Mouse (Mus musculus) forebrain, embryonic 13.5 days (tissue): ENCODE measurements around the gene E030030I06Rik. TPM values are rescaled to one million over a fixed set of nuclear protein-coding genes. Genes with fewer than 3 reads are reported as not detected.
A peak's percentile ranks its signal among the peaks of the same experiment; 100 is the strongest.
"Not testable (repeated sequence)": the region's sequence is repeated elsewhere in the genome, so short reads cannot be mapped to it uniquely, and the experiment has no call there.

Experiments
- ATAC-seq: fragments of 200-750 bp; cut with Nextera tagmentation; 2 replicates; pipeline ENCODE4 v1.8.0; 2017
- H3K27ac ChIP-seq: fragments of 300-500 bp; sonication (generic); 2 replicates; pipeline ENCODE4 v1.5.1; 2015; ENCODE audit warnings: inconsistent platforms, mild to moderate bottlenecking, moderate library complexity
- H3K27me3 ChIP-seq: fragments of 300-500 bp; sonication (generic); 2 replicates; pipeline ENCODE4 v1.6.1; 2015; ENCODE audit warnings: mild to moderate bottlenecking, inconsistent platforms
- H3K36me3 ChIP-seq: fragments of 300-500 bp; sonication (generic); 2 replicates; pipeline ENCODE4 v1.6.1; 2015; ENCODE audit warnings: mild to moderate bottlenecking, inconsistent platforms; ENCODE audit not compliant: poor library complexity, severe bottlenecking
- H3K4me1 ChIP-seq: fragments of 300-500 bp; sonication (generic); 2 replicates; pipeline ENCODE4 v1.6.1; 2015; ENCODE audit warnings: inconsistent platforms
- H3K4me2 ChIP-seq: fragments of 300-500 bp; sonication (generic); 2 replicates; pipeline ENCODE4 v1.6.1; 2015; ENCODE audit warnings: inconsistent platforms, mild to moderate bottlenecking, moderate library complexity
- H3K4me3 ChIP-seq: fragments of 300-500 bp; sonication (generic); 2 replicates; pipeline ENCODE4 v1.5.1; 2015; ENCODE audit warnings: mild to moderate bottlenecking, inconsistent platforms
- H3K9ac ChIP-seq: fragments of 300-500 bp; sonication (generic); 2 replicates; pipeline ENCODE4 v1.6.1; 2015; ENCODE audit warnings: mild to moderate bottlenecking, inconsistent platforms
- H3K9me3 ChIP-seq: fragments of 300-500 bp; sonication (generic); replicated peaks from 2 replicates; pipeline ENCODE4 v1.6.1; 2016; ENCODE audit warnings: inconsistent platforms
- WGBS: fragments of 180-500 bp; shearing (Covaris S2); methylation state at CpG from one replicate; pipeline ENCODE4 v1.1.7; 2015; 5-methylcytosine and 5-hydroxymethylcytosine counted together
- polyA plus RNA-seq: library from polyadenylated mRNA; unstranded; fragments of >200 nt; fragmentation: Nextera tagmentation; extraction: Ambion mirVana; gene quantifications from 2 replicates; pipeline ENCODE4 v1.2.1, GENCODE M21; 2015

The E030030I06Rik gene
- polyA plus RNA-seq, 1 experiment from 2014 or later: 8.9 TPM

GRCm38 (mm10) chr10:22163279-22163678 lies 14.2 kb upstream of the E030030I06Rik start:
- Histone ChIP-seq H3K4me3 (0 out of 2 replicates have a peak overlapping the region, but pooled peaks have one; percentile 6), H3K27me3 (peaks cover 41% of the 10 kb centered on the region), H3K4me2 (peak overlapping the region; percentile 43)
- WGBS: 8% methylated on average over 9 of the region's 9 CpGs
- H3K9me3 ChIP-seq, H3K36me3 ChIP-seq, H3K9ac ChIP-seq, H3K4me1 ChIP-seq, H3K27ac ChIP-seq: not testable (repeated sequence)
- peak; percentile 62 for ATAC-seq

- no peak for ATAC-seq
- 1% methylated on average over 23 of the region's 23 CpGs for WGBS
- Histone ChIP-seq H3K4me1 (peaks cover 7% of the 10 kb centered on the region), H3K9ac (no peak overlapping the region), H3K4me3 (no peak overlapping the region), H3K9me3 (no peaks in the 10 kb centered on the region), H3K4me2 (no peak overlapping the region), H3K27me3 (peaks cover 75% of the 10 kb centered on the region), H3K27ac (no peak overlapping the region), H3K36me3 (no peaks in the 10 kb centered on the region)
Observed at GRCm38 (mm10) chr10:22159581-22160140, 10.6 kb upstream of the E030030I06Rik start.

GRCm38 (mm10) chr10:22159131-22159561 lies 10.1 kb upstream of the E030030I06Rik start:
- Histone ChIP-seq H3K27me3 (peaks cover 77% of the 10 kb centered on the region), H3K9ac (no peak overlapping the region), H3K36me3 (no peaks in the 10 kb centered on the region), H3K4me1 (peaks cover 7% of the 10 kb centered on the region), H3K27ac (no peak overlapping the region), H3K4me2 (peak overlapping the region; percentile 57), H3K9me3 (no peaks in the 10 kb centered on the region), H3K4me3 (no peak overlapping the region; the same call in 1 of the 2 replicates)
- no peak; the same call in 1 of the 2 replicates for ATAC-seq
- WGBS: under 1% methylated on average over 24 of the region's 24 CpGs

GRCm38 (mm10) chr10:22158310-22158999 lies 9.4 kb upstream of the E030030I06Rik start, which contains the start of the genes Raet1e and H60b:
Gene Raet1e (plus strand): TSS chr10:22158569.
Gene H60b (plus strand): TSS chr10:22158586.
- ATAC-seq: peak; percentile 65
- not testable (repeated sequence) for H3K4me1 ChIP-seq, H3K36me3 ChIP-seq, H3K9me3 ChIP-seq, H3K27ac ChIP-seq
- peak within 1 kb of the TSS; percentile 57 for H3K4me2 ChIP-seq
- H3K9ac ChIP-seq: 0 out of 2 replicates have a peak within 1 kb of the TSS, but pooled peaks have one; percentile 26
- H3K27me3 ChIP-seq: peaks cover 84% of the 10 kb centered on the region
- WGBS: under 1% methylated on average over 48 of the region's 48 CpGs
- H3K4me3 ChIP-seq: peak within 1 kb of the TSS; percentile 36

GRCm38 (mm10) chr10:22154871-22155799 lies 6.1 kb upstream of the E030030I06Rik start:
- no peak overlapping the region for H3K27ac ChIP-seq
- H3K27me3 ChIP-seq: peaks cover 88% of the 10 kb centered on the region
- no peak overlapping the region for H3K4me2 ChIP-seq
- peaks cover 19% of the 10 kb centered on the region for H3K4me1 ChIP-seq
- H3K36me3 ChIP-seq: no peaks in the 10 kb centered on the region
- H3K9me3 ChIP-seq: no peaks in the 10 kb centered on the region
- no peak for ATAC-seq
- no peak overlapping the region for H3K4me3 ChIP-seq
- 4% methylated on average over 3 of the region's 3 CpGs for WGBS
- no peak overlapping the region for H3K9ac ChIP-seq

GRCm38 (mm10) chr10:22154127-22154526 lies 5.1 kb upstream of the E030030I06Rik start:
- H3K27me3 ChIP-seq: peaks cover 88% of the 10 kb centered on the region

GRCm38 (mm10) chr10:22153147-22153690 lies 4.1 kb upstream of the E030030I06Rik start:
- ATAC-seq, H3K4me3 ChIP-seq, H3K27ac ChIP-seq, H3K36me3 ChIP-seq, H3K9me3 ChIP-seq, H3K4me2 ChIP-seq, H3K9ac ChIP-seq: not testable (repeated sequence)
- 3% methylated on average over 7 of the region's 7 CpGs for WGBS
- peaks cover 29% of the 10 kb centered on the region for H3K4me1 ChIP-seq
- H3K27me3 ChIP-seq: peaks cover 82% of the 10 kb centered on the region

More at GRCm38 (mm10) chr10:22154127-22154526, 5.1 kb upstream of the E030030I06Rik start:
- Histone ChIP-seq H3K4me3 (peak overlapping the region; percentile 35), H3K4me2 (peak overlapping the region; percentile 57), H3K4me1 (peaks cover 29% of the 10 kb centered on the region), H3K9ac (peak overlapping the region; percentile 43; the same call in 1 of the 2 replicates)
- not testable (repeated sequence) for ATAC-seq, H3K36me3 ChIP-seq, H3K27ac ChIP-seq, H3K9me3 ChIP-seq
- under 1% methylated on average over 38 of the region's 38 CpGs for WGBS

GRCm38 (mm10) chr10:22151863-22152640 lies 3.0 kb upstream of the E030030I06Rik start:
- H3K9me3 ChIP-seq, H3K36me3 ChIP-seq, H3K4me2 ChIP-seq, H3K9ac ChIP-seq, H3K27ac ChIP-seq, ATAC-seq, H3K4me3 ChIP-seq: not testable (repeated sequence)
- peaks cover 71% of the 10 kb centered on the region for H3K27me3 ChIP-seq
- H3K4me1 ChIP-seq: peaks cover 28% of the 10 kb centered on the region
- WGBS: 2% methylated on average over 11 of the region's 11 CpGs

GRCm38 (mm10) chr10:22151056-22151862 lies 2.2 kb upstream of the E030030I06Rik start:
- not testable (repeated sequence) for H3K9ac ChIP-seq, H3K27ac ChIP-seq, H3K36me3 ChIP-seq, ATAC-seq, H3K9me3 ChIP-seq
- Histone ChIP-seq H3K27me3 (peaks cover 63% of the 10 kb centered on the region), H3K4me1 (peaks cover 28% of the 10 kb centered on the region), H3K4me2 (peak overlapping the region; percentile 85), H3K4me3 (peak overlapping the region; percentile 19)
- WGBS: 1% methylated on average over 55 of the region's 55 CpGs

- ATAC-seq: no peak
- Histone ChIP-seq H3K27ac (no peak overlapping the region), H3K36me3 (no peaks in the 10 kb centered on the region), H3K4me1 (peaks cover 28% of the 10 kb centered on the region), H3K9me3 (no peaks in the 10 kb centered on the region), H3K4me3 (peak overlapping the region; percentile 58), H3K9ac (no peak overlapping the region), H3K4me2 (peak overlapping the region; percentile 85), H3K27me3 (peaks cover 56% of the 10 kb centered on the region)
- WGBS: under 1% methylated on average over 27 of the region's 27 CpGs
Observed at GRCm38 (mm10) chr10:22150593-22150992, 1.5 kb upstream of the E030030I06Rik start.
